Mouse (Mus musculus): ENCODE results near the gene Lsr.
"Not testable (repeated sequence)": the region's sequence is repeated elsewhere in the genome, so short reads cannot be mapped to it uniquely, and the experiment has no call there.

The Lsr gene

DNA sequence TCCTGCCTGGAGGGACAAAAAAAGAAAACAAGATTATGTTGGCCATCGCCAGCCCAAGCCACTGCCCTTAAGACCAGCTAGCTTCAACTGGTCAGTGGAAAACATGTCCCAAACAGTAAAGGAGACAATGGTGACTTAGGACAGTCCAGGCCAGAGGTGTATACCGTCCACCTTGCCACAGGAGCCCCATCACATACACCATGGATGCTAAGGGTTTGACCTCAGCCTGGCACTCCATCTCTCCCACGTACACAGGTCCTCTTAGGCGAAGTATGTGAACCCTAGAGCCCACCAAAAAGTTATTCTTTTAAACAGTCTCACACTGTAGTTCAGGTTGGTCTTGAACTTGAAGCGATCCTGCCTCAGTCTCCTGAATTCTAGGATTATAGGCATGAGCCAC is 10.4 kb downstream of the Lsr start:
- no peak for DNase-seq (ENCODE audit: low spot score in 2 of 2)

DNA sequence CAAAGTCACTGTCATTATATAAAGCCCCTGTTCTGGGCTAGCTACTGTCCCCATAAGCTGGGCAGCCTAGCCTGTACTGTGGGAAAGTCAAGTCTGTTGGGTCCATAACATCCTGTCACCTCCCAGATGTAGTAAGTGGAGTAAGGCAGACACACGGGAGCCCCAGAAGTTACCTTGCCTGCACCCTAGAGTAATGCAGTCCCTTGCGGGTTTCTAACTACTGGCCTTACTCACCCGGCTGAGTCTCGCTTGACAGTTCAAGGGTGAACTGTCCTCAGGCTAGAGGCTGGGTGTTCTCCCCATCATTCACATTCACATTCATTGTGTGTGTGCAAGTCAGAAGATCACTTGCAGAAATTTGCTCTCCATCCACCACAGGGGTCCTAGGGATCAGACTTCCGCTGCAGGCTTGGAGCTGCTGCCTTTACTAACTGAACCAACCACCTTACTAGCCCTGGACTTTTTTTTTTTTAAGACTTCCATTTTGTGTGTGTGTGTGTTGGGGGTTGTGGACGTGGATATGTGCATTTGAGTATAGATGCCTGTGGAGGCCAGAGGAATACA is 13.4 kb downstream of the Lsr start:
- DNase-seq (ENCODE audit: low spot score in 2 of 2) = no peak

DNA sequence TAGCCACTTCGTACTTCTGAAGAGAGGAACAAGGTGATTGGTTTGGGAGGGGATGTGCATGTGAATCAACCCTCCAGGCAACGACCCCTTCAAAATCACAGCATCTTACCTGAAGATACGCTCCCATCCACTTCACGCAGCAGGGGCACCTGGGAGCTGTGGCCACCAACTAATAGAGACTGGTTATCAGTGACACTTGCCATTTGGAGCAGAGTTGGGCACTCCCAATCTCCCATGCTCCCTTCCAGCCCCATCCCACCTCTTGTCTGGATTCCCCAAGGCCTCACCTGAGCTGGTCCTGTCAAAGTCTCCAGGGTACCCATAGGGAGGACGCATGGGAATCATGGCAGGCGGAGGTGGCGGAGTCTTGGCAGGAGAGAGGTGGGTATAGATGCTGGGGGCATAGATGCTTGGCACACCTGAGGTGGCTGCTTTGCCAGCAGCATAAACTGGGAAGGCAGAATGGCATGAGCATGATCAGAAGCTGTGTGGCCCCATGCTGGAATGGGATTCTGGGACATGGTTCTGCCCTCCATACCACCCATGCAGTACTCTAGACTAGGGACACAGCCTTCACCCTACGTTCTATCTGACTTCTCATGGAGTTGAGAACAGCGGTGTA is 14.3 kb downstream of the Lsr start:
- DNase-seq (ENCODE audit: low spot score in 2 of 2) = no peak

DNA sequence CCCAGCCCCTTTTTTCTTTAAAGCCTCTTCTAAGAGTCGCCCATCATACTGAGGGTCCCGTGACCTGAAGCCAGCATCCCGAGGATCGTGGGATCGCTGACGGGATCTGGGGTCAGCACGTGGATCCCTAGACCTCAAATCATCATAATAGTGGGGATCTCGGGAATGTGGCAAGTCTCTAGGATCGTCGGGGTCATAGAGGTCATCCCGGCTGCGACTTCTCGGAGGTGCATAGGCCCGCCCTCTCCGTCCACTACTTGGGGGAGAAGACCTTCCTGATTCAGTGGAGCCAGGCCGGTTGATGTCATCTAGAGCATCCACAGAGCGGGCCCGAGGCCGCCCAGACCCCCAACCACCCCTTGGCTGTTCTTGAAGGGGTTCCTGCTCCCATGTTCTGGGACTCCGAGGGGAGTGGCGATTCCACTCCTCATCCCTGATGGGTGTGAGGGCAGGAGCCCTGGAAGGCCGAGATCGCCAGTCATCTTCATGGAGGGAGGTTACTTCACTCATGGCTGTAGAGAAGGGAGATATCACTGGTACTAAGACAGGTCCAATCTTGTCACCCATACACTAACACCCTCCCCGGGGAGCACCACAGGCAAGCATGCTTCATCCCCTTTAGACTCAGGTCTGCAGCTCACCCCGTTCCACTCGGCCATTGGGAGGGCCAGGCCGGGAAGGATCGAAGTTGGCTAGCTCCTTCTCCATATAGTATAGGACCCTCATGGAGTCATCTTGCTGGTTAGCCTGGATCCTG is 15.0 kb downstream of the Lsr start:
- no peak for DNase-seq (ENCODE audit: low spot score in 2 of 2)

DNA sequence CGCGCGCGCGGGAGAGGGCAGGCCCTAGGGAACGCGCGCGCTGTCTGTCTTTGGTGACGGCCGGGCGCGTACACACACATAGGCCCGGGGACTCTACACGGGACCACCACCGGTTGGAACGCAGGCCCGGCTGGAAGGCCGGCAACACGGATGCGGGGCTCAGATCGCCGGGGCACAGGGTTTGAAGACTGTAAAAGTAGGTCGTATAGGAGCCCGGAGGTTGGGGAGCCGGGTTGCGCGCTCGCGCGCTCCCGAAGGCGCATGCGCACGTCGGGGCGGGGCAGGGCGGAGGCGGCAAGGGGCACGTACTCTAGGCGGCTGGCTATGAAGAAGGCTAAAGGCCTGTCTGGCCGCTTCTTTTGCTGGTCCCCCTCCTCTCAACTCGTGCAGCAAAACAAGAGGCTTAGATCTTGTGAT is 15.9 kb downstream of the Lsr start:
- DNase-seq (ENCODE audit: low spot score in 2 of 2) = peak; percentile 85 to 87

DNA sequence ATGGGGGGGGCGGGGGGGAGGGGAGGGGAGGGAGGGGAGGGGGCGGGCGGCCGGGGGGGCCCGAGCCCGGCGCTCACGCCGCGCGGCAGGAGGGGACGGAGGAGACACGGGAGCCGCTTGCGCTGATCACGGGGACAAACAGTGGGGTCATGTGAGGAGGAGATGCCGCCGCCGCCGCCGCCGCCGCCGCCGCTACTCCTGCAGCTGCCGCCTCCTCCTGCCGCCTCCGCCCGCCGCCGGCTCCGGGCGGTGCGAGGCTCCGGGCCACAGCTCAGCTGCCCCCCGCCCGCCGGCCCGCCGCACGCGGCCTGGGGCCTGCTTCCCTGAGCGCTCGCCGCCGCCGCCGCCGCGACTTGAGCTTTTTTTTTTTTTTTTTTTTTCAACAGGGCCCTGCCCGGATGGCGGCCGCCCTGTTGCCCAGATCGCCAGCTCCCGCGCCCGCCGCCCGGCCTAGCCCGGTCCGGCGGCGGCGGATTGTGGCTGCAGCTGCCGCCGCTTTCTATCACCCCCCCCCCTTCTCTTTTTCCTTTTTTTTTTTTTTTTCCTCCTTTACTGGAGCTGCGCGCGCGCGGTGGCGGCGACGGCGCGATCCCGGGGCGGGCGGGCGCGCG is 16.4 kb downstream of the Lsr start, which contains the start of gene Usf2:
Usf2 (minus strand) TSS at position 48 of the 611 bp plus-strand sequence.
- peak; percentile 64 for DNase-seq (ENCODE audit: low spot score in 2 of 2)

DNA sequence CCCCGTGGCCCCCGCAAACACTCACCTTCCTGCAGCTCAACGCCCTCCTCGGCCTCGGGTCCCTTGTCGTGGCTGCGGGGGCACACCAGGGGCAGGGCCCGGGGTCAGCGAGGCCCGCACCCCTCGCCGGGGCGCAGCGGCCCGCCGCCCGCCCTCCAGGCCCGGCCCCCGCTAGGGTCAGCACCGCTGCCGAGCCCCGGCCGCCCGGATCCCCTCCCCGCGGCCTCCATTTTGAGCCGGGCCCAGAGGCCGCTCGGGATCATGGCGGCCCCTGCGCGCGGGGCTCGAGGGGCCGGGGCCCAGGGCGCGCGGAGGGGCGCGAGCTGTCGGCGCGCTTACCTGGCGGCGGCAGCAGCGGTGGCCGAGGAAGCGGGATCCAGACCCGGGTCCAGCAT is 16.9 kb downstream of the Lsr start:
- DNase-seq (ENCODE audit: low spot score in 2 of 2) = no peak

DNA sequence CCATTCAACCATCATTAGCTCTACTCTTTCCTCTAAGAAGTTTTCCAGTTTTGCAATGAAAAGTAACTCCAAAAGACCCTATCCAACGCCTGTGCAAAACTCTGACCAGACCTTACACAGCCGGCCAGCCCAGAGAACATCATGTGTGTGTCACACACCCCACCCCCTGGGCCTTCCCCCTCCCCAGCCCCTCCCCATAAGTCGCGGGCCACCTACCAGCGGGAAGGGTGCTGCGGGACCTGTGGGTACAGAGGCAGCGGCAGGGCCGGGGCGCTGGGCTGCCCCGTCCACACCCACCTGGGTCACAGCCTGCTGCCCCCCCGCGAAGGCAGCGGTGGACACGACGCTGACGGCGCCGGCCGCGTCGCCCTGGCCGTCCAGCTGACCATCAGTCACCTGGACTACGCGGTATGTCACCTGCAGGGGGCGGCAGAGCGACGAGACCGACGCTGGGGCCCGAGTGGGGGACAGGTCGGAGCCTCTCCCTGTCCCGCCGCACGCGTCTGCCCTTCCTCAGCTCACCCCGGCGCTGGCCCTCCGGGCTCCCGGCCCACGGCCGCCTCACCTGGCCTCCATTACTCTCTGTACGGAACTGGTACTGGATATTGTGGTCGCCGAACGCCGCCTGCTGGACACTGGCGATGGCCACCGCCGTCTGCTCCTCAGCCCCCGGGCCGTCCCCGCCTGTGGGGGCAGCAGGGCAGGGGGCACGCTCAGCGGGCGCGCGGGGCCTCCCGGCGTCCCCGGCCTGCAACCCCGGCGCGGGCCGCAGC is 17.5 kb downstream of the Lsr start:
- peak; percentile 68 to 72 for DNase-seq (ENCODE audit: low spot score in 2 of 2)

DNA sequence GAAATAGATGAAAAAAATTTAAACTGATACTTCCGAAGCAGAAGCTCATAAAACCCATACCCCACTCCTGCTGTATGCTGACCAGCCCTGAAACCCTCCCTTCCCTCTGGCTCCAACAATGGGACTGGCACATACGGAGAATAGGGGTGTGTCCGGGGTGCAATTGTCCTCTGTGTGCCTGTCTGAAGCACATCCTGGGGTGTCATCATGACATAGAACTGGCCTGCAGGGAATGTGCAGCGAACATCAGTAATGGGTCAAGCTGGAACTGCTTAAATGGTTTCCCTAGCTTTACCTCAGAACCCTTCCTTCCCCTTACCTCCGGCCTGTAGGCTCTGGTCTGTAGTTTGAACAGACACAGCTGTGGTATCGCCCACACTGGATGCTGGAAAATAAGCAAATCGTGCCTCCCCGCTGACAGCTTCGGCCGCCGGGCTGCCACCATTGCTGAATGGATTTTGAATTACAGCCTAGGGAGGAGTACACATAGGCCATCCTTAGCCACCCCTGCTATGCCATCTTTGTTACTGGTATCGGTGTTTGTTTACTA is 18.2 kb downstream of the Lsr start:
- DNase-seq (ENCODE audit: low spot score in 2 of 2) = no peak

DNA sequence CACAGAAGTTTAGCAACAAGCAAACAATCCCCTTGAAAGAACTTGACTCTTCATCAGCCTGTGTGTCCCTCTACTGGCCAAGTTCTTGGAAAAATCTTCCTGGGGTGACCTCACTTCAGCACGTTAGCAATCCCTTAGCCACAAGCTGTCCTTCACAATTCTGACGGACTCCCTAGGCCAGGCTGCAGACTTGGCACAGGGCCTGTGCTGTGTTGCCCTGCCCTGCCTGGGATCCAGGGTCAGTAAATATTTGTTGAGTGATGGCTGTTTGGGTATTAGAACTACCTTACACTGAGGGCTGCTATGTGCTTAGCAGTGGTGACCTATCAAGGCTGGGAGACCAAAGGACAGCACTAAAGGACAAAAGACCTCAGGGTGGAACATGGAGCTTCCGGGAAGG is 19.2 kb downstream of the Lsr start:
- DNase-seq (ENCODE audit: low spot score in 2 of 2) = no peak

DNA sequence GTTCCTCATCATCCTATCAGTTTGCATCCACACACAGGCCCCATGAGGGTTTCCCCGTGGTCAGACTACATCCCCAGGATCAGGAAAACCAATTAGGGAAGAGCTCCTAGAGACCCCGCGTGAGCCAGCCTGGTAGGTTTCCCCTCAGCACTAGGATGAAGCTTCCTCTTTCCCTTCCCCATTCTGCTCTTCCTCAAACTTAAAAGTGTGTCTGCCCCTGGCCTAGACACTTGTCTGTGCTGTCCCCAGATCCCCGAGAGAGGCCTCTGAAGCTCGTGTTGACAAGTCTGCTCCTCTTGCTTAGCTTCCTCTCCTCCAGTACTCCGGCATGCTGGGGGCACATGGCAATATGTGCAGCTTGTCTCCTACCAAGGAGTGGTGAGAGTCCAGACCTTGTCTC is 19.8 kb downstream of the Lsr start:
- no peak for DNase-seq (ENCODE audit: low spot score in 2 of 2)

DNA sequence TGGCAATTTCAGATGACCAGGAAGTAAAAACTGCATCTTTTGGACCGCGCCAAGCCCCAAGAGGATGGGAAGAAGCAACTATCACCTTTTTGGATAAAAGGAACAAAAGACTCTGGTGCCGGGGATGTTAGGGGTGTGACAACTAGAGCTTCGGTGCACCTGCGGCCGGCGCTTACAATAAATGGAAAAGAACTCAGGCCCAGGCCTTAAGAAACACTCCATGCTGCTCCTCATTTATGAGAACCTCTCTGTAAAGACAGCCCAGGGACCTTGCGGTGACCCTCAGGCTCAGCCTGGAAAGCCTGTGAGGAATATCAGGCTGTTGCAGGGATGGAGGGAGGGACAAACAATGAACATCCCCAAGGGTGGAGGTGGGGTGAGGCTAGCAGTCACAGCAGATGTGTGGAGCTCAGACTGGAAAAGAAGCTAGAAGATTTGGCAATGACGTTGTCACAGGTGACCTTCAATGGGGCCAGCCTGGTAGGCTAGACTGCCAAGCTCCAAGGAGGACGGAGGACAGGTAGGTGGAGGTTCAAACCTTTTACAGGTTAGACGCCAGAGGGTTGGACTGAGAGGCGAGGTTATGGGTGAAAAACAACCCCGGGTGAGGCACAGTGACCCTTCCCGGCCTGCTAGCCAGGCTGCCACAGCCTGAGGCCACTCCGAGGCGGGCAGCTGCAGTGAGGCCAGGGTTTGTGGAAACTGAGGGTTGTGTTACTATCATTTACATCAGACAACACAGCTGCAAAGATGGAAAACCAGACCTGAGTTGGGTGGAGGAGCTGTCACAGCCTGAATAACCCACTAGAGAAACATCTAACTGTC is 20.6 kb downstream of the Lsr start:
- DNase-seq (ENCODE audit: low spot score in 2 of 2) = no peak

DNA sequence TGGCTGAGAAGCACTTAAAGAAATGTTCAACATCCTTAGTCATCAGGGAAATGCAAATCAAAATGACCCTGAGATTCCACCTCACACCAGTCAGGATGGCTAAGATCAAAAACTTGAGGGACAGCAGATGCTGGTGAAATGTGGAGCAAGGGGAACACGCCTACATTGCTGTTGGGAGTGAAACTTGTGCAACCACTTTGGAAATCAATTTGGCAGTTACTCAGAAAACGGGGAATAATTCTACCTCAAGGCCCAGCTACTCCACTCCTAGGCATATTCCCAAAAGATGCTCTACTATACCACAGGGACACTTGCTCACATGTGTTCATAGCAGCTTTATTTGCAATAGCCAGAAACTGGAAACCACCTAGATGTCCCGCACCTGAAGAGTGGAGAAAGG is 23.4 kb downstream of the Lsr start:
- not testable (repeated sequence) for DNase-seq (ENCODE audit: low spot score in 2 of 2)

DNA sequence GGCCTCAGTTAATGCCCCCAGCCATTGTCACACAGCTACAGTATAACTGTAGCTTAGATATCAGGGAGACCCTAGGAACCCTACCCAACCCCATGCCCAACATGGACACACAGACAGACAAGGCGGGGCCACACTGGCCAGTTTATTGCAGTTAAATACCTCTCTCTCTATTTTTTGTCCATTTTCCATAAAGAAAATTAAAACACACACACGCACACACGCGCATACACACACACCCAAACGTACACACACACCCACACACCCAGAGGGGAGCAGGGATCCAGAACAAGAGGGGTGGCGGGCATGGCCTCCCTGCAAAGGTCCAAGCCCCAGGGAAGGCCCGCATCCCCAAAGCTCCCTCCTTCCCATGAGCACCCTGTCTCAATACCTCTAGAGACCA is 27.4 kb downstream of the Lsr start:
- DNase-seq (ENCODE audit: low spot score in 2 of 2) = no peak

DNA sequence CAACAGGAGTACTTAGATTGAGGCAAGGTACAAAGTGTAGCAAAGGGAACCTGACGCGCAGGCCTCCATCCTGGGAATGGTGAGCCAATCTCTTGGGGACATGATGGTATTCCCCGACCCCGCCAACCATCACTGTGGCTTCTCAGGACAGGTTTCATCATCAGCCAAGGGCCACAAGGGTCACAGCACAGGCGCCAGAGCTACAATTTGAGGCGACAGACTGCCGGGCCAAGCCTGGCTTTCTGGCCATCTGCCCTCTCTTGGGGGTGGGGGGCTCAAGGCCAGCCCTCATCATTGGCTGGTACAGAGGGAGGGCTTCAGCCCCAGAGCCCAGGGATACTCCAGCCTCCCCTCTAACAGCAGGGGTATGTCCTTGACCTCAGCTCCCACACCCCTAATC is 27.8 kb downstream of the Lsr start:
- DNase-seq (ENCODE audit: low spot score in 2 of 2) = not testable (repeated sequence)

DNA sequence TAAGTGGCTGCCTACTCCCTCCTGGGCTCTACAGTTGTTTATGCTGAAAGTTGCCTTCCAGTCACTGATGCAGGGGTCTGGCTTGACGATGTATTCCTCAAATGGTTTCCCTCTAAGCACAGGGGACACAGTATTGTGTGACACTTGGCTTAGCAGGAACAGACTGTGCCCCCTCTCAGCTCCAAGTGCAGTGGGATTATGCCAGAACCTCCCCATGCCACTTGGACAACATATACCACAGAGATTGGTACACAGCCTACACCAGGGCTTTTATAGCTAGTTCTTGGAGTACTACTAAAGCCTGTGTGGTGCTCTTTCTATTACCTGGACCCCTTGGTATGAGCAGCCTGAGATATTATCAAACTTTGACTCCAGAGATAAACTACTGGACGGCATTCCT is 28.6 kb downstream of the Lsr start:
- DNase-seq (ENCODE audit: low spot score in 2 of 2) = not testable (repeated sequence)

DNA sequence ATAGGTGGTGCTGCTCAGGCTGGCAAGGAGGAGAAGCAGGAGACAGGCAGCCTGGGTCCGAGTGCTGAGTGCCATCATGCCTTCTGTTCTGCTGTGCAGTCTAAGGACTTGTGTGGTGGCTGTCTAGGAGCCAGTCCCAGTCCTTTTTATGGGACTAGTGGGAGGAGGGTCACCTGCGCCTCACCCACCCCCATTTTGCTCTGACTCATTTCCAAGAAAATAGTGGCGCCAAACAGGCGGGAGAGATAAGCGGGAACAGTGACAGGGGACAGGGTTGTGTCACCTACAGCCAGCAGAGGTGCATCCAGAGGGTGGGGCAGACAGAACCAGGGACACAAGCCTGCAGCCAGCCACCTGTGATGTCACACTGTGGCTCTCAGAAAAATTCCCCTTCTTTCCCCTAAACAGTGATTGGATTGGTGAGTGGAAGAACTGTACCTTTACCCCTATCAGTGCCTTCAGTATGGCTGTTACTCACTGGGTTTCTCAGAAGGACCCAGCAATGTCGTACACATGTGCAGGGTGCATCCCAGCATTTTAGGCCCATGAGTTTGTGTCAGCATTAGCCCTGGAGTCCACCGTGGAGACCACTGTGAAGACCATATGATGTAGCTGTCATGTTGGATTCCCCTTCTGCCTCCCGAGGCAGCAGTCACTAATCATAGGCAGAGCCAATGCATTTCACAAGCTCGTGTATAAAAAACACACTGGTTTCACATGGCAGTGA is 29.2 kb downstream of the Lsr start, which contains the start of gene Hamp:
Hamp (minus strand) TSS at position 124 of the 727 bp plus-strand sequence.
- DNase-seq (ENCODE audit: low spot score in 2 of 2) = no peak

DNA sequence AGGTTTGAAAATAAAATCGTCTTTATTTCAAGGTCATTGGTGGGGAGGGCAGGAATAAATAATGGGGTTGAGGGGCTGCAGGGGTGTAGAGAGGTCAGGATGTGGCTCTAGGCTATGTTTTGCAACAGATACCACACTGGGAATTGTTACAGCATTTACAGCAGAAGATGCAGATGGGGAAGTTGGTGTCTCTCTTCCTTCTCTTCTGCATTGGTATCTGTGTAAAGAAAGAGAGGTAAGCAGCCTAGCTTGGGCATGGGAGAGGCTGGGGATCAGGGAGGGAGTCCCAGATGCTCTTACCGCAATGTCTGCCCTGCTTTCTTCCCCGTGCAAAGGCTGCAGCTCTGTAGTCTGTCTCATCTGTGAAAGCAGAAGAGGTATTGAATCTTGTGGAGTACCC is 30.9 kb downstream of the Lsr start:
- not testable (repeated sequence) for DNase-seq (ENCODE audit: low spot score in 2 of 2)

DNA sequence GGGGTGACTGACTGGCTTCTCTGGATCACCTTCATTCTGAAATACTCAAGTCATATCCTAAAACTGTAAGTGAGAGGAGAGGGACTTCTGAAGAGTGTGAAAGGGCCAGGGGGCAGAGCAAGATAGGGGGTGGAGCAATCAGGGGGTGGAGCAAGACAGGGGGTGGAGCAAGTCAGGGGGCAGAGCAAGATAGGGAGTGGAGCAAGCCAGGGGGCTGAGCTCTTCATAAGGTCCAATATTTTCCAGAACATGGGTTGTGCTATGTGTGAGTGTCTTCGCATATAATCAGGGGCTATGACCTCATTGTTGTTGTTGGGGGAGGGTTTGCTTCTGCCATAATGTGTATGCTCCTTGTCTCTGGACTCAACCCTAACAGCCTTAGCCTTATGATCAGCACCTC is 33.2 kb downstream of the Lsr start:
- DNase-seq (ENCODE audit: low spot score in 2 of 2) = not testable (repeated sequence)
